Mouse (Mus musculus): ENCODE measurements around the gene Tmem117.

GRCm38 (mm10) chr15:94798236-94798635, 169.2 kb downstream of the Tmem117 start:
- TF ChIP-seq POLR2A (IDR thresholded peaks at IDR 0.05; ENCODE audit: control insufficient read depth, low read depth, low read length) (no peak), CTCF (IDR thresholded peaks at IDR 0.05; ENCODE audit: control insufficient read depth, insufficient read depth, insufficient replicate concordance, low read depth, low read length) (no peak)

Data from testis, adult 2 months (tissue).